Mouse (Mus musculus): Measurements from ENCODE around the gene 1700008P02Rik. TPM values are rescaled to one million over a fixed set of nuclear protein-coding genes. Genes with fewer than 3 reads are reported as not detected.
"Not testable (repeated sequence)": the region's sequence is repeated elsewhere in the genome, so short reads cannot be mapped to it uniquely, and the experiment has no call there.

The 1700008P02Rik gene
- not detected for total RNA-seq (2021)
- long read RNA-seq, experiment 1 = 0 reads
- long read RNA-seq, experiment 2 = 0 reads

DNA sequence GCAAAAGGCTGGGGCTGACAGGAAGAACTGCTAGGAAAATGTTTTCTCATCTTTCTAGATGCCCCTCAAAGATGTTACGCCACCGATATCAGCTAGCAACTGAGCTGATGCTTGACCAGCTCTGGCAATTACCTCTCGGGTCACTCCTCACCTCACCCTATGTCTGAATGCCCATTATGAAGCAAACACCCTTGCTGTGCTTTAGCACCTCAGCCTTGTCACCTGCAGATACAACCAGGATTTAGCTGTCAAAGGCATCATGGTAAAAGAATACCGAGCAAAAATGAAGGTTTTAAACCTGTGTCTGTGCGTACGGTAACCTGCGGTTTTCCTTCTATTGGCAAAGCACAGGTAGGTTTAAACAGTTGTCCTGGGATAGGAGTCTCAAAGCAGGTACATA is at the start of gene 1700008P02Rik:
TSS of gene 1700008P02Rik (minus strand) at position 101 of the 400 bp plus-strand sequence.
- no peak for DNase-seq

DNA sequence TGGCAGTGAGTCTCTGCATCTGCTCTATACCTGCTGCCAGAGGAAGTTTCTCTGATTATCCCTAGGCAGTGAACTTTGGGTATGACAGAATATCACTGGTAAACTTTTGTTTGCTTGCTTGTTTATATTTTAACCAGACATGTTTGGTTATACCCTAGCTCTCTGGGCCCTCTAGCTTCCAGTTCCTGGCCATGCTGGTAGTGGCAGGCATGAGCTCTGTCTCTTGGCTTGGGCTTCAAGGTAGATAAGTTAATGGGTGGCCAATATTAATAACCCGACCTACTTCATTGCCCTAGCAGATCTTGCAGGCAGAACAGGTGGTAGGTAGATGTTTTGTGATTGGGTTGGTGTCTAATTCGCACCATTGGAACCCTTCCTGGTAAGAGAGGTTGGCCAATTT is 29.2 kb upstream of the 1700008P02Rik start:
- no peak for DNase-seq

DNA sequence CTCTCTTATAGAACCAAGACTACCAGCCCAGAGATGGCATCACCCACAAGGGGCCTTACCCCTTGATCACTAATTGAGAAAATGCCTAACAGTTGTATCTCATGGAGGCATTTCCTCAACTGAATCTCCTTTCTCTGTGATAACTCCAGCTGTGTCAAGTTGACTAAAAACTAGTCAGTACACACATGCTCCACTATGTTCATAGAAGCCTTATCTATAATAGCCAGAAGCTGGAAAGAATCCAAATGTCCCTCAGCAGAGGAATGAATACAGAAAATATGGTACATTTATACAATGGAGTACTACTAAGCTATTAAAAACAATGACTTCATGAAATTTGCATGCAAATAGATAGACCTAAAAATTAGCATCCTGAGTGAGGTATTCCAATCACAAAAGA is 17.9 kb upstream of the 1700008P02Rik start:
- DNase-seq = not testable (repeated sequence)

DNA sequence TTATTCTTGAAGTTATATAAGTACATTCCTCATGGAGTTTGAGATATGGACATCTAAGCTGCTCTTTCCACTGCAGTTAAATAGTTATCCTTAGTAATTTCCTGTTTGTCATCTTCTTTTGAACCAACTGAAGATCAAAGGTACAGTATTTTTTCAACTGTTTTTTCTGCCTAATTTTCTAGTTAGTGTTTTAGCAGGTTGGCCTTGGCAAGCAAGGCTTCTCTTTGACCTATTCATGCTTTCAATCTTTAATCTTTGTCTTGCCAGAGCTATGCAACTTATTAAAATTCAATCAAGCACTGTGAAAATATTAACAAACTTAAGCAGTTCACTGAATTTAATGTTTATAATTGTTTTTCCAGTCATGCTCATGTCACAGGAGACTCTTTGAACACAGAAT is 14.0 kb upstream of the 1700008P02Rik start:
- DNase-seq = no peak

DNA sequence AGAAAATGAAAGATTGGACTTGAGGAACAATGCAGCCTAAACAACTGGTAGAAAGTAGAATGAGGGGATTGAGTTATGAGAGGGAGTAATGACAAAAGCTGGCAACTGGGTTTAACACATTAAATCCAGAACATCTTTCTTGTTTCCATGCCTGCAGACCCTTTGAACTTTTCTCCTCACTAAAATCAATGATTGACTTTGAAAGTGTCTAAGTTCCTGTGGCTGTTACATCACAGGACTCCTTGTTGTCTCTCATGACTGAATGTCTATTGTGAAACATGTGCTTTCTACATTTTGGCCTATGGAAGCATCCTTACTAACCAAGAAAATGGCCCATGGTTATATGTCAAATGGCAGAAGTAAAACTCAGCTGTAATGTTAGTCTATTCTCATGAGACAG is 2.4 kb downstream of the 1700008P02Rik start:
- DNase-seq = no peak
